Mouse (Mus musculus) gastrocnemius, postnatal 14 days (tissue): ENCODE data around the gene Mxra7. TPM values are rescaled to one million over a fixed set of nuclear protein-coding genes. Genes with fewer than 3 reads are reported as not detected.
A peak's percentile ranks its signal among the peaks of the same experiment; 100 is the strongest.
"Not testable (repeated sequence)": the region's sequence is repeated elsewhere in the genome, so short reads cannot be mapped to it uniquely, and the experiment has no call there.

Source experiments
- DNase-seq: peaks from one replicate; pipeline ENCODE4 v3.0.0; 2021; ENCODE audit warnings: mixed read lengths
- intact Hi-C: fragments of 180-260 bp; cut with DNase I; formaldehyde crosslinking; loops from one replicate; pipeline ENCODE4 v1.15.1; 2025; ENCODE audit warnings: low total_unique reads
- long read RNA-seq, 2 experiments: library from polyadenylated mRNA; stranded (forward); transcript quantifications; one replicate each; pipeline ENCODE4 v2.0.0; 2021
- total RNA-seq, 2 experiments: library from RNA; stranded (reverse); gene quantifications; 2 replicates each; pipeline ENCODE4 v1.2.3; 2021

Mxra7 gene
- 10 to 100 TPM; 23.1 to 29.6 TPM for total RNA-seq
- long read RNA-seq, experiment 1, transcript Mxra7-201 (4 exons, 2,063 nt): major isoform, 11 of 28 reads
- long read RNA-seq, experiment 1, partial matches to known transcripts: 2 of 28 reads
- long read RNA-seq, experiment 1, other reads (novel, unspliced or antisense): 9 of 28 reads
- long read RNA-seq, experiment 2, transcript Mxra7-201 (4 exons, 2,063 nt): major isoform, 23 of 40 reads
- long read RNA-seq, experiment 2, transcript Mxra7-202 (5 exons, 757 nt): minor isoform, 8 of 40 reads
- long read RNA-seq, experiment 2, partial matches to known transcripts: 1 of 40 reads
- long read RNA-seq, experiment 2, other reads (novel, unspliced or antisense): 8 of 40 reads

DNA sequence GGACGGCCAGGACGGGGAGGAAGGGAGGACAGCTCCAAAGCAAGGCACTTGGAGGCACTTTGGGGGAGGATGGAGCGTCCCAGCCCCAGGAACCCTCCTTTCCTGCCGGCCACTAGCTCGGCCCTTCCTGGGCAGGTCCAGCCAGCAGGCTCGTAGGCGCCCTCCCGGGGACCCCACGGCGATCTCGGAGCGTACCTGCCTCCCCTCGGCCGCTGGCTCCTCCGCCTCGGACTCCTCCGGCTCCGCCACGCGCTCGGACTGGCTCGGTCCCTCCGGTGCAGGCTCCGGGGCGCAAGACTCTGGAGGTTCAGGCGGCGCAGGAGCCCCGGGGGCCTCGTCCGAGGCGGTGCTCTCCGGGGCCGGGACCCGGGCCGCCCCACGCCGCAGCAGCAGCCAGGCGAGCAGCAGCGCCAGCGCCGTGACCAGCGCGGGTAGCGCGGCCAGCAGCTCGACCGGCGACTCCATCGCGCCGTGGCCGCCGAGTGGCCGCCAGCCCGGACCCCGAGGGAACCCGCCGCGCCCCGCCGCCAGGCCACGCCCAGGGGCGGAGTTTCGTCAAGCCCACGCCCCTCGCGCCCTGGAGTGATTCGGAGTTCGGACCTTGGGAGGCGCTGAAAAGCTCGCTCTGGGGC is at the start of gene Mxra7:
Gene Mxra7 (minus strand): TSS at position 513 of the 632 bp plus-strand sequence.
- intact Hi-C loops: no loop called here
- peak; percentile 88 for DNase-seq

DNA sequence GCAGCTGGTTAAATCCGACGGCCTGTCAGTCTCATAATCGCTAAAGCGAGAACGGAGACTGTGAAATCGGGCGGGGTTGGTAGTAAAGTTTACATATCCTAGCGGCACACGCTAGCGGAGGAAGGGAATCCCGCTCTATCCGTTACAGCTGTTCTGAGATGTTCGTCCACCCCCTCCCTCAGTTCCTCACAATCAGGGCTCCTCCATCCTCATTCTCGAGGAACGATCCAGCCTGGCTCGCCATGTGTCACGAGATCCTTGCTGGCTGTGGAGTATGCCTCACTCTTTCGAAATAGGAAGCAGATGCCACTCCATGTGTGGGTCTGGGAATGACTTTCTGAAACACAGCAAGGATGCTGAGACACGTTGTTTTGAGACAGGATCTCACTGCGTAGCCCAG is 46.1 kb upstream of the Mxra7 start:
- DNase-seq: no peak
- intact Hi-C loops: no loop called here

DNA sequence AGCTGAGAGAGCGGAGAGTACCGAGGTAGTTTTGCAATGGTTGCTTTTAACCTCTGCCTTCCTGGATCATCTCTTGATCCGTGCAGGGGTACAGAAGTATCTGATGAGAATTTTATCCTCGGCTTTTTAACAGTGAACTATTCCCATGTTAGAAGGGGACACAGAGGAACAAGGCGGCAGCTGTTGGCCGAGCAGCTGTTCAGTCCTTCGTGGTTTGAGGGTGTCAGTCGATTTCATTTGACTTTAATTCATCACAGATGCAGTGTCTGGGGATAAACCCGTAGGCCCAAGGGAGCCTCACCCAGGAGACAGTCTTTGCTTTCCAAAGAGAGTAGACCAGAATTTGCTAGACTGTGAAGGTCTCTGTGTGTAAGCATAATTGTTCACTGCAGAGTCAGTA is 43.7 kb upstream of the Mxra7 start:
- intact Hi-C loops: no loop called here

DNA sequence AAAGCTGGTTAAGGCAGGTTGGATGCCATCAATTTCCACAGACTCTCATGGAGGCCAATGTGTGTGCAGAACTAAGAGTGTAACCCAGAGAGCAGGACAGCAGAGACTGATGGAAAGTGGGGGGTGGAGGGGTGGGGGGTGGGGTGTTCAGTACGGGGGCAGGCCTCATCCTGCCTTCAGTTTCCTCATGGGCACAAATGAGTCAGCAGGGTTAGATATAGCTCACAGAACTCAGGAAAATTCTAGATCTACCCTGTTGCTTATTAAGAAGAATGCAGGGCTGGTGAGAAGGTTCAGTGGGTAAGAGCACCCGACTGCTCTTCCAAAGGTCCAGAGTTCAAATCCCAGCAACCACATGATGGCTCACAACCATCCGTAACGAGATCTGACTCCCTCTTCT is 41.8 kb upstream of the Mxra7 start:
- no peak for DNase-seq
- intact Hi-C loops: no loop called here

More for the DNA sequence above, 43.7 kb upstream of the Mxra7 start:
- no peak for DNase-seq

DNA sequence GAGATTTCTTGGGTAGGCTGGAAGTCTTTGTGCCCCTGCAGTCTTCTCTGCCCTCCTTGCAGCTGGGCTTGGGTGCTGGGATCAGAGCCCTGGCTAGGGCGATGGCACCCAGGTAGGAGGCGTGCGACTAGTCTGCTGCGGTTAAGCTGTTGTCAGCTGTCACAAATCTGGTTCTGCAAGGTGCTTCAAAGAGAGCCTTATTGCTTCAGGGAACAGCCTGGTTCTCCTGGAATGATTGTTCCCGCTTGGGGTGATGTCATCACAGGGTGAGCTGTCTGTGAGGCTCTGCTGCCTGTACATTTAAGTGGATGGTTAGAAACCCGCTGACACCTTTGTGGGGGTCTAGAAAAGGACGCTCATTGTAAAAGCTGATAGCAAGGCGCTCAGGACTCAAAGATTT is 41.4 kb upstream of the Mxra7 start:
- intact Hi-C loops: no loop called here
- DNase-seq: no peak

DNA sequence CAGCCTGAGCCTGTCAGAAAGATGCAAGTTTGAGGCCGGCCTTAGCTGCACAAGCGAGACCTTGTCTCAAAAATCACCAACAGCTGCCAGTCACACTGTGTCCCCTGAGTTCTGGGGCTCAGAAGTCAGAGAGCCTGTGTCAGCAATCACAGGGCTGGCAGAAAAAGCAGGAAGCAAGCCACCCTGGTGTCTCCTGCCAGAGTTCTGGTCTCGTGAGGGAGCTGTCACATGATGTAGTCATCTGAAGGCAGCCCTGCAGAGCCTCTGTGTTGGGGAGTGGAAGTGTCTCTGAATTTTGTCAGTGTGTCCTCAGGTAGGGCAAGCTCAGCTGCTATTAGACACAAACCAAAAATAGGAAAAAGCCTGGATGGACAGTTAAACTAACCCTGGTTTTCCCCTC is 40.3 kb upstream of the Mxra7 start:
- intact Hi-C loops: no loop called here
- DNase-seq: peak; percentile 65

DNA sequence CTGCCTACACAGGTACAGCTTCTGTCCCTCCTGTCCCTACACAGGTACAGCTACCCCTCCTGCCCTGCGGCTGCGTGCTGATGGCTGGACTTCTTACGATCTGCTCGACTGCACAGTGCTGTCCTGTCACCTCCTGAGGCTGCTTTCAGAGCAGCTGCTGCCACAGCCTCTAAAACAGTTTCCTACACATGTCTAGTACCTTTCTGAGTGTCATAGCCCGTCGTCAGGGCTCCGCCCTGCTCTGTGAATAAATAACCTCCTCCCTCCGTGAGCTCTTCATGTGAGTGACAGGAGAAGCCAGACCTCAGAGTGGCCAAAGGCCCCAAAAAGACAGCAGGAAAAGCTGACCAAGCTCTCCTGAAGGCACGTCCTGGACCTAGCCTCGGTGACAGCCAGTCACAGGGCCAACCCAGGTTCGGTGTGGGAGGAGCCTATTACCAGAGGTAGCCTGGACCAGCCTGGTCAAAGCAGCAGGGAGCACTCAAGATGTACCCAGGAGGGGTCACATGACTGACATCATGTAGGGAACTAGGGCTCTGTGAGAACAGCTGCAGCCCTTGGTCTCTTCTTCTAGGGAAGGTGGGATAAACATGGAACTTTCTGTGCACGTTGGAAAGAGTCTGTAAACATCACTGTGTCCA is 38.2 kb upstream of the Mxra7 start:
- intact Hi-C loops: no loop called here
- DNase-seq: no peak

DNA sequence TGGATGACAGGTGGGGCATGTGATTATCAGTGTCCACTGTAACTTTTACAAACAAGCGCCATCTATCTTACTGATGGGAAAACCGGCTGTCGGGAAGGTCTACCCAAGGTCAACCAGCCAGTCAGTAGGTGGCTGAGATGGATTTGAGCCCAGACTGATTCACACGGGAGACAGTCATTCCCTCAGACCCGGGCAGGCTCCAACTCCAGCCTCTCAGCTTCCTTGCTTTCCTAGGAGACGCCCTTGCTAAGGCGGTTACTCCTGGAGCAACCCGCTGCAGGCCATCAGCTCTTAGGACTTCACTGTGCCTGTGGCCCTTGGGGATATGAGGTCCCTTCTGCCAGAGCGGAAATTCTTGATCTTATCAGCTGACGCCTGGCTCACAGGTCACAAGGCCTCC is 36.6 kb upstream of the Mxra7 start:
- intact Hi-C loops: no loop called here
- DNase-seq: no peak

DNA sequence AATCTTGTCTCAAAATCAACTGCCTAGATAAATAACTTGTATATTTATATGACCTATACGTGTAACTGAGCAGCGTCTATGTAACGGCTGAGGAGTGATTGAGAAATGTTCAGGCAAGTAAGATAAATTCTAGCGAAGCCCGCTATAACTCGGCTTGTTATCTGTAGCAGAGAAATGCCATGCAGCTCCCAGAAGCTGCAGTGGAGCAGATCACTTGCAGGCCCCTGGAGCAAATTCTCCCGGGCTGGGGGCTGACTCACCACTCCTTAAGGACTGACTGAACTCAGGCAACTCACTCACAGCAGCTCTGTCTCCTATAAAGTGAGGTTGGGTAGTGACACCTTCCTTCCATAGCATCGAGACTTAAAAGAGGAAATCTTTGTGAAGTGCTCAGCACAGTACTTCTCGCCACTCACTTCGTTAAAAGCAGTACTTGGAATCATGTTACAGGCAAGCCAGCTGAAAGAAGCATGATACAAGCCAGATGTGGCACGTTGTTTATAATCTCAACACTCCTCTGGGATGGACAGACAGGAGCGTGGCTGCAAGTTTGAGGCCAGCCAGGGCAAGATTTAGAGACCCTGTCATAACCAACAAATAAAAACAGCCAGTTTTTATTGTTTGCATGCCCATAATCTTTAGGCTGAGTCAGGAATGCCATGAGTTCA is 29.5 kb upstream of the Mxra7 start:
- intact Hi-C loops: no loop called here
- no peak for DNase-seq

DNA sequence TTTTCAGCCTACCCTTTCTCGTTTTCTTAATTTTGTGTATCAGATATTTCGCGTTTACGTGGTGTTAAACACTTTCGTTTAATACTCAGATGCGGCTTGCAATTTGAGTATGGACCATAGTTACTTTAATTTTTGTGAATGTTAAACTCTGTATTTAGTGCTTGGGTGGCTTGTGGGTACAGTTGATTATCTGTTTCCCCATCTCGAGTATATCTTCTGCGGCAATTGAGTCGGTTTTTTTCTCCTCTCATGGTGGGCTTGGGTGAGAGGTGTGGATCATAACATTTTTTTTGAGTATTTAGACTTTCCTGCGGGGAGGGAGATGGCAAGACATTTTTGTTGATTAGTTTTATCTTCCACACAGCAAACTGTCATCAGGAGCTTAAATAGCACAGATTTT is 26.4 kb upstream of the Mxra7 start:
- intact Hi-C loops: no loop called here
- DNase-seq: no peak

DNA sequence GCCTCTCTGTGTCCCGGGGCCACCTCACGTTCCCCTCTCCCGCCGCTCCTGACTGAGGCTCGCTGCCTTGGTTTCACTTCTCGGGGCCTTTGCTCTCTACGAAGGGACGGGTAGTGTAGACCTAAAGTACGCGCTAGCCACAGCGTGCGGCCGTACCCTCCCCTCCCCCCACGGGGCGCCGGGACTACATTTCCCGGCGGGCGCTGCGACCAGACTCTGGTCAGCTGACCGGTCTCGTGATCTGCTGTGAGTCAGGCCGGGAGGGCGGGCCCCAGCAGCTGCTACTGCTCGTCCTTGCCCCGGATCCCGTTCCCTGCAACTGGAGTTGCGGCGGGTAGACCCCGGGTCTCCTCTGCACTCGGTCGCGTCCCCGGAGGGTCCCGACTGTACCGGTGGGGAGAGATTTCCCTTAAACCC is 25.7 kb upstream of the Mxra7 start:
- intact Hi-C loops: no loop called here

DNA sequence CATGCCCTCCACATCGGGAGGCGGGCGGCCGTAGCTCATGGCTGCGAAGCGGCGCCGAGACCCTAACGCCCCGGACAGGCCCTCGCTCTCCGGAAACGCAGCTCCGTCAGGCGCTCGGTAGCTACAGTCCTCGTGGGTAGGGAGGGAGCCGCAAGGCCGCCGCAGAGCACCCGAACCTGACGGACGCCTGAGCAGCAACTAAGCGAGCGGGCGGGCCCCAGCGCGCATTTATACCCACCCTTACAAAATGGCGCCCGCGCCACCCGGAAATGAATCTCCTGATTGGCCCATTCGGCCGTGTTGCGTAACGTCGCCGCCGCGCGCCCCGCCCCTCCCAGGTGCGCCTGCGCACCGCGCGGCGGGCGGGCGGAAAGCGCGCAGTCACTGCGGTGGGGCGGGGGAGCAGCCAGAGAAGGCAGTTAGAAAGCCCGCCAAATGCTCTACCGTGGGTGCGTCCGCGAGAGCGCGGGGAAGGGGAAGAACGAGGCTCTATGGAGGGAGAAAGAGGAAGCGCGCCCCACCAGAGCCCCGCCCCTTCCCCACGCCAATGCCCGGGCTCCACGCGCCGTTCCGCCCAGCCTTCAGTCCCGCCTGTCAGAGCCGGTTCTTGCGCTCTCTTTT is 25.2 kb upstream of the Mxra7 start, which contains the start of gene Srsf2:
Gene Srsf2 (minus strand): TSS at position 204 of the 621 bp plus-strand sequence.
- intact Hi-C loops: no loop called here
- DNase-seq: peak; percentile 96

More for the DNA sequence above, 25.7 kb upstream of the Mxra7 start:
- DNase-seq: peak; percentile 98

DNA sequence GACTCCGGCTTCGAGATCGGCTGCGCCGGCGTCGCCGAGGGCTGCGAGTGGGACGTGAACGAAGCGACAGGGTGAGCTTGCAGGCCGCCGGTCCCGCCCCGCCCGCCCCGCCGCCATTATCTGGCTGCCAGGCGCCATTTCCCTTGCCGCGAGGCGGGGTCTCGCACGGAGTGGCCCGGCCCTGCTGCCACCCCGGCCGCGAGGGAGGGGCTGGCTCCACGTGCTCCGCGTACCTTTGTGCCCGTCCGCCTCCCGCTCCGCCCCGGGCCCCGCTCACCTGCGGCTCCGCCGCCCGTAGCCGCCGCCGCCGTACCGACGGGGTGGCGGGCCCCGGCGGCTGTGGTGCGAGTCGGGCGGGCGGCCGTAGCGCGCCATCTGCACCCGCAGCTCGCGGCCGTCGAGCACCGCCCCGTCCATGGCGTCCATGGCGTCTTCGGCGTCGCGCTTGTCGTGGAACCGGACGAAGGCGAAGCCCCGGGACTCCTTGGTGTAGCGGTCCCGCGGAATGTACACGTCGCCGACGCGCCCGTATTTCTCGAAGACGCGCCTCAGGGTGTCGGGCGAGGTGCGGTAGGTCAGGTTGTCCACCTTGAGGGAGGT is 24.5 kb upstream of the Mxra7 start, which contains the start of gene Mfsd11:
Gene Mfsd11 (plus strand): TSS at position 150 of the 600 bp plus-strand sequence.
- intact Hi-C loops: no loop called here

DNA sequence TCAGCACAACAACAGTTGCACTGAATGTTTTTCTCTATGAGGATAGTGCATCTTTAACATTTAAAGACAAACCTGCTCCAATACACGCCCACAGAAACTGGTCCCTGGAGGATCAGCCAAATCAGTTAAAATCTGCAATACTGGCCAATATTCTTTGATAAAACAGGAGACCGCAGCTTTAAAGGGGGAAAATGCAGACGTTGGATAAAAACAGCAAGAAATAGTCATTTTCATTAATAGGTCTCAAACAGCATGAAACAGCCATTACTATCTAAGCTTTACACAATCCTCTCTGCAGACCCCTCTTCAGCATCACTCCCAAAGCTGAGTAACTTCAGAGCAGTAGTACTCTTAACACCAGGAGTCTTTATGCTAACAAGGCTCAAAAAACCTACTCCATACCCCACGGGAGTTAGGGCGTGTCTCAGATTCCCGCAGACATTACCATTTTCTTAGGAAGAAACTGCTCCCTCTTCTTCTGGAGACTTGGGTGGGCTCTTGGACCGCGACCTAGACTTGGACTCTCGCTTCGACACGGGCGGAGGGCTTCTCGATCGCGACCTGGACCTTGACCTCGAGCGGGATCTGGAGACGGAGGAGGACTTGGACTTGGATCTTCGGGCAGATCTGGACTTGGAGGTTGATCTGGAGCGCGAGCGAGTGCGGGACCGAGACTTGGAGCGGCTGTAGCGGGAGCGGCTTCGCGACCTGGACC is 23.9 kb upstream of the Mxra7 start:
- intact Hi-C loops: no loop called here
- no peak for DNase-seq

More for the DNA sequence above, 24.5 kb upstream of the Mxra7 start, which contains the start of gene Mfsd11:
- peak; percentile 86 for DNase-seq

DNA sequence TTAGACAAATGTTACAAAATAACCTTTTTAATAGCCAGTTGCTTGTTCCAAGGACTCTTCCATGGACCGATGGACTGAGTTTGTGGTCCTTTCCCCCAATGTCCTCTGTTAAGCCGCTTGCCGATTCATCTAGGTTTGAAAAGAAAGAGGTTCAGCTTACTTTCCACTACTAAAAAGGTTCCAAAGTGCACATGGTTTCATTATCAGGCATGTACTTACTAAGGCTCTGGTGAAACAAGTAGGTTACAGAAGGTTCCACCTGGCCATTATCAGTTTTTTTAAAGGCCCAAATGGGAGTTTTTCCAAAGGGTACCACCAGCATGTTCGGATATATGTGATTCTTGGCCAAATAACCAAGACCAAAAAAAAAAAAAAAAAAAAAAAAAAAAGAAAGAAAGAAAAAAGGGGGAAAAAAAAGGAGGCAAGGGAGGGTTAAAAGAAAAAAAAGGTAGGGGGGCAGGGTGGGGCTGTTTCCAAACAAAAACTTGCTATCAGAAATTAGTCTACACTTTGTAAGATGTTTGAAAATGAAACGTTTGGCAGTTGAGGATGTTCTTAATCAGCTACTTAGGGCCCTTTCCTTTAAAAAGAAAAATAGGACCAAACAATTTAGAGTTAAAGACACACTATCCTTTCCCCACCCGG is 23.1 kb upstream of the Mxra7 start:
- intact Hi-C loops: no loop called here
- DNase-seq: no peak

DNA sequence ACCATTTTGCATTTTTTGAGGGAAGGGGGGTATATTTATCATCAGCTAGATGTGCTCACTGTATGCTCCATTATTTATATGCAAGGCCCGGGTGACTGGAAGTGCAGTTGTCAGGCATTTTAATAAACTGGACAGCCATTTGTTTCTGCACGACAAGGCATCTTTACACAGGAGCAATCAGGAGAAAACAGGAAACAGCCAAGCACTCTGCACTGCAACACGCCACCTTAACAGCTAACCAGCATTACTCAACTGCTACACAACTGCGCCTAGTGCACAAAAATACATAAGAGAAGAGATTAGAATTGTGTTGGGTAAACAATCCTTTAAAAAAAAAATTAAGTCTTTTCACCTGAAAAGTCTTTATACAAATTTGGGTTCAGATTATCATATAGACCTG is 22.2 kb upstream of the Mxra7 start:
- no peak for DNase-seq
- intact Hi-C loops: no loop called here

DNA sequence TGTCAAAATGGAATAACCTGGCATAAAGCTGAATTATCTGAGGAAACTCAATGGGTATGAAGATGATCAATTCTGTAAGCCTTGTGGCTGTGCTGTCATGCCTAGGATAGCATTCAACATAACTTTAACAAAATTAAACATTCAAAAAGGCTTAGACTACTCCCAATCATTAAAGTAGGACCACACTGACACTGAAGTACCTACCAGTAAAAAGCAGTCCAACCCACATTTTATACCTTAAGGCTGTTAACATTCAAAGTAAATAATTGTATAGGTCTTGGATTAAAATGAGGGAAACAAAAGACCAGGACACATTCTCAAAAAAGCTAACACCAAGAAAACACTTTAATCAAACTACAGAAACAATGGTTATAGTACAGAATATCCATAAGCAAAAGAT is 21.7 kb upstream of the Mxra7 start:
- no peak for DNase-seq

DNA sequence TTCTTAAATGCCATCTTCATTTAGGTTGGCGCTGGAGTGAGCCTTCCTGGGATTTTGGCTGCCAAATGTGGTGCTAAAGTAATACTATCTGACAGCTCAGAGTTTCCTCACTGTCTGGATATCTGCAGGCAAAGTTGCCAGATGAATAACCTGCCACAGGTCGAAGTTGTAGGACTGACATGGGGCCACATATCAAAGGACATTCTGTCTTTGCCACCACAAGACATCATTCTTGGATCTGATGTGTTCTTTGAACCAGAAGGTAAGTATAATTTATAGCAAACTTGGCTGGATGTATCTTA is 21.0 kb upstream of the Mxra7 start:
- intact Hi-C loops, DNase-seq: not testable (repeated sequence)

More for the DNA sequence above, 21.7 kb upstream of the Mxra7 start:
- intact Hi-C loops: no loop called here
